Mouse (Mus musculus): Measurements from ENCODE around the gene Tuba1c. TPM values are rescaled to one million over a fixed set of nuclear protein-coding genes. Genes with fewer than 3 reads are reported as not detected.

Gene Tuba1c
- polyA plus RNA-seq, 1 experiment from 2014 or later = 142 TPM

- no peaks in the 10 kb centered on the region for H3K27me3 ChIP-seq (ENCODE audit: control insufficient read depth, insufficient read depth, low read length)
- no peaks in the 10 kb centered on the region for H3K4me1 ChIP-seq (replicated peaks; ENCODE audit: control insufficient read depth, insufficient read depth, low read length)
- no peak overlapping the region for H3K4me2 ChIP-seq (ENCODE audit: low read depth, low read length, severe bottlenecking)
- no peak overlapping the region for H3K4me3 ChIP-seq (ENCODE audit: low read depth, low read length)
- H3K27ac ChIP-seq (ENCODE audit: low read depth, low read length) = no peak overlapping the region
- no peaks in the 10 kb centered on the region for H3K36me3 ChIP-seq (ENCODE audit: control insufficient read depth, insufficient read depth, low read length)
- no peaks in the 10 kb centered on the region for H3K9me3 ChIP-seq (ENCODE audit: control insufficient read depth, low read length)
- H3K9ac ChIP-seq (ENCODE audit: low read length) = no peak overlapping the region
- WGBS = 92% methylated on average over 4 of the region's 4 CpGs
- no peak for DNase-seq (ENCODE audit: low spot score)
- ATAC-seq (replicated peaks; ENCODE audit: low FRiP score) = no peak
These were observed 9.5 kb upstream of the Tuba1c start for GRCm38 (mm10) chr15:99020171-99020570.

DNA sequence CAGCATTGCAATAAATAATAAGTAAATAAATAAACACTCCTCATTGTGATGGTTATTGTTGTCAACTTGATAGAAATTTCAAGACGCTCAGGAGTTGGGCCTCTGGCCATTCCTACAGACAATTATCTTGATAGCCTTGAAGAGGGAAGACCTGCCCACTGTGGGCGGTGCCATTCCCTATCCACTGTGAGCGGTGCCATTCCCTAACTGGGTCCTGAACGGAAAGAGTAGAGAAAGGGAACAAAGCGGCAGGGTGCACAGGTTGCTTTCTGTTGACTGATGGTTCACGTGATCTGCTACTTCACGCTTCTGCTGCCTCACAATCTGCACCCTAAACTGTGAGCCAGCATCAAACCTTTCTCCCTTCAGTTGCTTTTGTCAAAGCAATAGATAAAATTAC, 8.4 kb upstream of the Tuba1c start:
- Histone ChIP-seq H3K27me3 (ENCODE audit: control insufficient read depth, insufficient read depth, low read length) (no peaks in the 10 kb centered on the region), H3K4me1 (replicated peaks; ENCODE audit: control insufficient read depth, insufficient read depth, low read length) (no peaks in the 10 kb centered on the region), H3K9ac (ENCODE audit: low read length) (no peak overlapping the region), H3K4me3 (ENCODE audit: low read depth, low read length) (no peak overlapping the region), H3K36me3 (ENCODE audit: control insufficient read depth, insufficient read depth, low read length) (no peaks in the 10 kb centered on the region), H3K27ac (ENCODE audit: low read depth, low read length) (no peak overlapping the region), H3K4me2 (ENCODE audit: low read depth, low read length, severe bottlenecking) (no peak overlapping the region), H3K9me3 (ENCODE audit: control insufficient read depth, low read length) (no peaks in the 10 kb centered on the region)
- ATAC-seq (replicated peaks; ENCODE audit: low FRiP score) = no peak
- 98% methylated on average over 7 of the region's 7 CpGs for WGBS
- DNase-seq (ENCODE audit: low spot score) = no peak

DNA sequence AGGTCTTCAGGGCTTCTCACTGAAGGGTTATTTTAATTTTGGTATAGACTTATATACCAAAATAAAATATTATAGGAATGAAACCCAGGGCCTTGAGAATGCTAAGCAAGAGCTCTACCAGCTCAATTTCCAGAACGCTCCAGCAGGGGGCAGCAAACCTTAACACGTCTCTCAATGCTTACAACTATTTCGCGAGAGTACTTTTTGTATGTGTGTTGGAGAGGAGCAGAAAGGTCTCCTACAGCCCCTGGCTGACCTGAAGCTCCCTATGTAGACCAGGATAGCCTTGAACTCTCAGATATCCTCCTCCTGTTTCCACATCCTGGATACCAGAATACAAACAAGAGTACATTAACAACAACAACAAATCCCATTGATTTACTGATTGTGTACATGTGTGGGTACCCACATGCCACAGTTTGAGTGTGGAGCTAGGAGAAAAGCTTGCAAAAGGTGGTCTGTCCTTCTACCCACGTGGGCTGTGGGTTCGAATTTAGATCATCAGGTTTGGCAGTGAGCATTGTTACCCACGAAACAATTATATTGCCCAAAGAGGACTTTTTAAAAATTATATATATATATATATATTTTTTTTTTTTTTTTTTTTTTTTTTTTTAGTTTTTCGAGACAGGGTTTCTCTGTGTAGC, 4.9 kb upstream of the Tuba1c start:
- ATAC-seq (replicated peaks; ENCODE audit: low FRiP score) = no peak

DNA sequence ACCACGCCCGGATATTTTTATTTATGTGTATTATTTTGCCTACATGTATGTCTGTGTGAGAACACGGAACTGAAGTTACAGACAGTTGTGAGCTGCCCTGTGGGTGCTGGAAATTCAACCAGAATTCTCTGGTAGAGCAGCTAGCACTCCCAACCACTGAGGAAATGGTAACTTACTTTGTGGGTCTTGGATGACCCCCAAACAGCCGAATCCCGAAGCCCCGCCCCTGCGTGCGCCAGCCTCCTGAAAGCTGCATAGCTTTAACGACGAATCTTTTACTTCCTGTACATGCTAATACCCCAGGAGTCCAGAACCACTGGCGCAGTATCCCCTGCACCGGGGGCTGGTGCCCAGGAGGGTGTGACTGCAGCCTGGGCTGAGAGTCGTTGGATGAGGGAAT, 4.3 kb upstream of the Tuba1c start:
- Histone ChIP-seq H3K4me1 (replicated peaks; ENCODE audit: control insufficient read depth, insufficient read depth, low read length) (peaks cover 5% of the 10 kb centered on the region; the same call in 1 of the 2 replicates), H3K27me3 (ENCODE audit: control insufficient read depth, insufficient read depth, low read length) (no peaks in the 10 kb centered on the region), H3K27ac (ENCODE audit: low read depth, low read length) (no peak overlapping the region), H3K9ac (ENCODE audit: low read length) (no peak overlapping the region), H3K36me3 (ENCODE audit: control insufficient read depth, insufficient read depth, low read length) (no peaks in the 10 kb centered on the region), H3K4me2 (ENCODE audit: low read depth, low read length, severe bottlenecking) (no peak overlapping the region), H3K9me3 (ENCODE audit: control insufficient read depth, low read length) (no peaks in the 10 kb centered on the region), H3K4me3 (ENCODE audit: low read depth, low read length) (no peak overlapping the region)
- DNase-seq (ENCODE audit: low spot score) = no peak
- ATAC-seq (replicated peaks; ENCODE audit: low FRiP score) = no peak
- 83% methylated on average over 13 of the region's 13 CpGs for WGBS

More for the DNA sequence above, 4.9 kb upstream of the Tuba1c start:
- WGBS = 23% methylated on average over 7 of the region's 8 CpGs
- H3K4me1 ChIP-seq (replicated peaks; ENCODE audit: control insufficient read depth, insufficient read depth, low read length) = peaks cover 5% of the 10 kb centered on the region; the same call in 1 of the 2 replicates
- H3K36me3 ChIP-seq (ENCODE audit: control insufficient read depth, insufficient read depth, low read length) = no peaks in the 10 kb centered on the region
- no peak overlapping the region for H3K27ac ChIP-seq (ENCODE audit: low read depth, low read length)
- H3K4me2 ChIP-seq (ENCODE audit: low read depth, low read length, severe bottlenecking) = no peak overlapping the region
- no peak overlapping the region for H3K9ac ChIP-seq (ENCODE audit: low read length)
- no peak overlapping the region for H3K4me3 ChIP-seq (ENCODE audit: low read depth, low read length)
- no peaks in the 10 kb centered on the region for H3K9me3 ChIP-seq (ENCODE audit: control insufficient read depth, low read length)
- peak; percentile 90 for DNase-seq (ENCODE audit: low spot score)
- H3K27me3 ChIP-seq (ENCODE audit: control insufficient read depth, insufficient read depth, low read length) = no peaks in the 10 kb centered on the region

- no peak overlapping the region for H3K4me2 ChIP-seq (ENCODE audit: low read depth, low read length, severe bottlenecking)
- H3K9me3 ChIP-seq (ENCODE audit: control insufficient read depth, low read length) = no peaks in the 10 kb centered on the region
- H3K27ac ChIP-seq (ENCODE audit: low read depth, low read length) = no peak overlapping the region
- no peaks in the 10 kb centered on the region for H3K27me3 ChIP-seq (ENCODE audit: control insufficient read depth, insufficient read depth, low read length)
- no peak for DNase-seq (ENCODE audit: low spot score)
- no peak overlapping the region for H3K9ac ChIP-seq (ENCODE audit: low read length)
- ATAC-seq (replicated peaks; ENCODE audit: low FRiP score) = no peak
- H3K4me1 ChIP-seq (replicated peaks; ENCODE audit: control insufficient read depth, insufficient read depth, low read length) = peaks cover 5% of the 10 kb centered on the region; the same call in 1 of the 2 replicates
- H3K4me3 ChIP-seq (ENCODE audit: low read depth, low read length) = no peak overlapping the region
- H3K36me3 ChIP-seq (ENCODE audit: control insufficient read depth, insufficient read depth, low read length) = no peaks in the 10 kb centered on the region
- 64% methylated on average over 4 of the region's 4 CpGs for WGBS
These were observed 3.4 kb upstream of the Tuba1c start for GRCm38 (mm10) chr15:99026259-99026658.

DNA sequence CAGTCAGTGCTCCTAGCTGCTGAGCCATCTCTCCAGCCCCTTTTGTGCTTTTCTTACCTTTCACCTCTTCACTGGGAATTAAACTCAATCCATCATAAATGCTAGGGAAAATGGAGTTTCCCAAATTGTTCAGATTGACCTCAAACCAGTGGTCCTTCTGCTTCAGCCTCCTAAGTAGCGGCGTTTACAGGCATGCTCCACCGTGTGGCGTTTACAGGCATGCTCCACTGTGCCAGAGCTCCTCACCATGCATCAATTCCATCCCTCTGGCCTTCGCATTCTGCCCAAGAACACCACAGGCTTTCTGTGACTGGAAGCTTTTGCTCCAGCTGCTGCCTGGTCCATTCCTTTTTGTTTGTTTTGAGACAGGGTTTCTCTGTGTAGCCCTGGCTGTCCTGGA, 2.6 kb upstream of the Tuba1c start:
- Histone ChIP-seq H3K4me1 (replicated peaks; ENCODE audit: control insufficient read depth, insufficient read depth, low read length) (peaks cover 11% of the 10 kb centered on the region; the same call in 1 of the 2 replicates), H3K36me3 (ENCODE audit: control insufficient read depth, insufficient read depth, low read length) (no peaks in the 10 kb centered on the region), H3K9ac (ENCODE audit: low read length) (no peak overlapping the region), H3K4me2 (ENCODE audit: low read depth, low read length, severe bottlenecking) (no peak overlapping the region), H3K9me3 (ENCODE audit: control insufficient read depth, low read length) (no peaks in the 10 kb centered on the region), H3K4me3 (ENCODE audit: low read depth, low read length) (no peak overlapping the region), H3K27me3 (ENCODE audit: control insufficient read depth, insufficient read depth, low read length) (no peaks in the 10 kb centered on the region), H3K27ac (ENCODE audit: low read depth, low read length) (no peak overlapping the region)
- WGBS = 75% methylated on average over 5 of the region's 5 CpGs
- ATAC-seq (replicated peaks; ENCODE audit: low FRiP score) = no peak
- no peak for DNase-seq (ENCODE audit: low spot score)

DNA sequence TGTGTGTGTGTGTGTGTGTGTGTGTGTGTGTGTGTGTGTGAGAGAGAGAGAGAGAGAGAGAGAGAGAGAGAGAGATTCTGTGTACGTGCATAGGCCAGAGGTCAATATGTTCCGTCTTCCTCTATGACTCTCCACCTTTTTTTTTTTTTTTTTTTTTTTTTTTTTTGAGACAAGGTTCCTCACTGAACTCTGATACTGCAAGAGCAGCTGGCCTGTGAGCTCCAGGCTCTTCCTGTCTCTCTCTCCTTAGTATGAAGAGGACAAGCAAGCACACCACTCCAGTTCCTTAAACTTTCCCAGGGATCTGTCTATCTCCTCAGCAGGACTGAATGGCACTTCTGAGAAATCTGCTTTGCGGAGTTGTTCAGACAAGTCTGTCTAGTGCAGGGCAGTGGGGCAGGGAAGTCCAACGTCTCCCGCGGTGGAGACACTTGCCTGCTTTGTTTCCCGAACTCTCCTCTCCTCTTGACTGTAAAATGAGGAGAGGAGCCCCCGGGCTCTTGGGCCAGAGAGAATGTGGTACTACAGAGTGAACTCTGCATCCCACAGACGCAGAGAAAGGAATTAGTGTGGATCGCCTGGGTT, 725 bp upstream of the Tuba1c start:
- DNase-seq (ENCODE audit: low spot score) (no peak), ATAC-seq (replicated peaks; ENCODE audit: low FRiP score) (0 out of 2 replicates have a peak, but pooled peaks have one; percentile 11)
- peak overlapping the region; percentile 66 for H3K9ac ChIP-seq (ENCODE audit: low read length)
- 5% methylated on average over 10 of the region's 10 CpGs for WGBS
- peaks cover 20% of the 10 kb centered on the region for H3K4me1 ChIP-seq (replicated peaks; ENCODE audit: control insufficient read depth, insufficient read depth, low read length)
- H3K9me3 ChIP-seq (ENCODE audit: control insufficient read depth, low read length) = no peaks in the 10 kb centered on the region
- no peaks in the 10 kb centered on the region for H3K27me3 ChIP-seq (ENCODE audit: control insufficient read depth, insufficient read depth, low read length)
- H3K4me3 ChIP-seq (ENCODE audit: low read depth, low read length) = peak overlapping the region; percentile 58
- peak overlapping the region; percentile 65 for H3K4me2 ChIP-seq (ENCODE audit: low read depth, low read length, severe bottlenecking)
- no peaks in the 10 kb centered on the region for H3K36me3 ChIP-seq (ENCODE audit: control insufficient read depth, insufficient read depth, low read length)
- H3K27ac ChIP-seq (ENCODE audit: low read depth, low read length) = 0 out of 2 replicates have a peak overlapping the region, but pooled peaks have one; percentile 31

DNA sequence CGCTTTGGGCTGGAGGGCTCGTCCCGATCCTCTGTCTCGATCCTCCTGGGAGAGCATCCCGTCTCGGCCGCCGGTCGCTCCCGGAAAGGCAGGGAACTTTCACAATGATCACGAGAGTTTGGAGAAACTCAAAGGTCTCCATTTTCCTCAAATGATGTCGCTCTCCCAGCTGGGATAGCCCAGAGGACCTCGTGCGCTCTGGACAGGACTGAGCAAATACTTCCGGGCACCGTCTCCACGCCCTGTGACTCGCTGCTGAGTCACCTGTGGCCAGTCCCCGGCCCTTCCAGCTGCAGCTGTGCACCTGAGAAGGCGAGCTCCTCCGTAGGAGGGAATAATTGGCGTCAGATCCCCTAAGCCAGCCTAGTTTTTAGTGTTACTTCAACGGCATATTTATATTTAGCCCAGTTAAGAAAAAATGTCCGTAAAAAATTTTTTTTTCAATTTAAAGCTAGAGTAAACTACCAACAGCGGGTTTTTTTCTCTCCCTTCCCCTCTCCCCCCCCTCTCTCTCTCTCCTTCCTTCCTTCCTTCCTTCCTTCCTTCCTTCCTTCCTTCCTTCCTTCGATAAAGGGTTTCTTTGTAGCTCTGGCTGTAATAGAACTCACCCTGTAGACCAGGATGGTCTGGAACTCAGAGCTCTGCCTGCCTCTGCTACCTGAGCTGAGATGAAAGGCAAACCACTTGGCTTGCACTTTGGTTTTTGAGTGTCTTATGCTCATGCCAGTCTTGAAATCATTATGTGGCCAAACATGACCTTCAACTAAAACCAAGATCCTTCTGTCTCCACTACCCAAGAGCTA, 1.1 kb downstream of the Tuba1c start:
- no peaks in the 10 kb centered on the region for H3K9me3 ChIP-seq (ENCODE audit: control insufficient read depth, low read length)
- H3K4me2 ChIP-seq (ENCODE audit: low read depth, low read length, severe bottlenecking) = peak overlapping the region; percentile 65
- ATAC-seq (replicated peaks; ENCODE audit: low FRiP score) = no peak
- H3K36me3 ChIP-seq (ENCODE audit: control insufficient read depth, insufficient read depth, low read length) = no peaks in the 10 kb centered on the region; the same call in 1 of the 2 replicates
- peak overlapping the region; percentile 58 for H3K4me3 ChIP-seq (ENCODE audit: low read depth, low read length)
- peaks cover 20% of the 10 kb centered on the region for H3K4me1 ChIP-seq (replicated peaks; ENCODE audit: control insufficient read depth, insufficient read depth, low read length)
- WGBS = 16% methylated on average over 26 of the region's 26 CpGs
- H3K9ac ChIP-seq (ENCODE audit: low read length) = peak overlapping the region; percentile 66
- H3K27ac ChIP-seq (ENCODE audit: low read depth, low read length) = no peak overlapping the region
- no peak for DNase-seq (ENCODE audit: low spot score)
- H3K27me3 ChIP-seq (ENCODE audit: control insufficient read depth, insufficient read depth, low read length) = no peaks in the 10 kb centered on the region
